Mouse (Mus musculus) forebrain, embryonic 10.5 days (tissue): ENCODE data around the gene Rnf24. TPM values are rescaled to one million over a fixed set of nuclear protein-coding genes. Genes with fewer than 3 reads are reported as not detected.

Experiments used
- DNase-seq: peaks from one replicate; pipeline ENCODE4 v3.0.0-alpha.2; 2017; ENCODE audit warnings: low spot score; ENCODE audit errors: extremely low spot score
- H3K27ac ChIP-seq: fragments of 300-500 bp; sonication (generic); 2 replicates; pipeline ENCODE4 v1.5.1; 2016; ENCODE audit warnings: mild to moderate bottlenecking
- H3K27me3 ChIP-seq: fragments of 300-500 bp; sonication (generic); 2 replicates; pipeline ENCODE4 v1.6.1; 2016; ENCODE audit warnings: mild to moderate bottlenecking; ENCODE audit not compliant: poor library complexity, severe bottlenecking
- H3K36me3 ChIP-seq: fragments of 300-500 bp; sonication (generic); replicated peaks from 2 replicates; pipeline ENCODE4 v1.6.1; 2016; ENCODE audit warnings: mild to moderate bottlenecking, moderate library complexity
- H3K4me1 ChIP-seq: fragments of 300-500 bp; sonication (generic); 2 replicates; pipeline ENCODE4 v1.6.1; 2016
- H3K4me3 ChIP-seq: fragments of 300-500 bp; sonication (generic); 2 replicates; pipeline ENCODE4 v1.5.1; 2016; ENCODE audit warnings: mild to moderate bottlenecking, moderate library complexity
- H3K9me3 ChIP-seq: fragments of 300-500 bp; sonication (generic); 2 replicates; pipeline ENCODE4 v1.6.1; 2016; ENCODE audit warnings: mild to moderate bottlenecking, moderate library complexity
- WGBS: fragments of 180-500 bp; shearing (Covaris S2); methylation state at CpG from one replicate; pipeline ENCODE4 v1.1.7; 2016; 5-methylcytosine and 5-hydroxymethylcytosine counted together
- polyA plus RNA-seq: library from polyadenylated mRNA; unstranded; fragments of >200 nt; fragmentation: Nextera tagmentation; extraction: Ambion mirVana; gene quantifications from 2 replicates; pipeline ENCODE4 v1.2.1, GENCODE M21; 2016

The Rnf24 gene
- polyA plus RNA-seq = 7.5 and 7.7 TPM in 2 replicates

GRCm38 (mm10) chr2:131352747-131353563, at the start of gene Rnf24:
Rnf24 (minus strand) TSS chr2:131352892.
- Histone ChIP-seq H3K4me1 (peaks cover 32% of the 10 kb centered on the region), H3K4me3 (peak within 1 kb of the TSS; percentile 91), H3K36me3 (no peaks in the 10 kb centered on the region), H3K27me3 (no peaks in the 10 kb centered on the region), H3K27ac (peak within 1 kb of the TSS; percentile 93), H3K9me3 (no peaks in the 10 kb centered on the region)
- WGBS = under 1% methylated on average over 54 of the region's 54 CpGs
- peak; percentile 96 for DNase-seq

- WGBS = 70% methylated on average over 8 of the region's 8 CpGs
- H3K36me3 ChIP-seq = no peaks in the 10 kb centered on the region
- no peak overlapping the region for H3K4me3 ChIP-seq
- peaks cover 13% of the 10 kb centered on the region; the same call in 1 of the 2 replicates for H3K4me1 ChIP-seq
- no peaks in the 10 kb centered on the region for H3K9me3 ChIP-seq
- no peak for DNase-seq
- no peaks in the 10 kb centered on the region for H3K27me3 ChIP-seq
- peak overlapping the region; percentile 44; the same call in 1 of the 2 replicates for H3K27ac ChIP-seq
Observed at GRCm38 (mm10) chr2:131401794-131402495, 49.3 kb upstream of the Rnf24 start.

- no peak overlapping the region for H3K27ac ChIP-seq
- WGBS = 89% methylated on average over 2 of the region's 2 CpGs
Observed at GRCm38 (mm10) chr2:131400846-131401245, 48.2 kb upstream of the Rnf24 start.

GRCm38 (mm10) chr2:131397323-131397848, 44.7 kb upstream of the Rnf24 start:
- 92% methylated on average over 5 of the region's 5 CpGs for WGBS
- no peaks in the 10 kb centered on the region for H3K36me3 ChIP-seq
- DNase-seq = no peak
- H3K27me3 ChIP-seq = no peaks in the 10 kb centered on the region
- H3K4me1 ChIP-seq = peaks cover 7% of the 10 kb centered on the region; the same call in 1 of the 2 replicates
- no peak overlapping the region for H3K27ac ChIP-seq
- H3K4me3 ChIP-seq = no peak overlapping the region
- no peaks in the 10 kb centered on the region for H3K9me3 ChIP-seq

More at GRCm38 (mm10) chr2:131400846-131401245, 48.2 kb upstream of the Rnf24 start:
- DNase-seq = no peak
- H3K36me3 ChIP-seq = no peaks in the 10 kb centered on the region
- no peak overlapping the region for H3K4me3 ChIP-seq
- H3K9me3 ChIP-seq = no peaks in the 10 kb centered on the region
- peaks cover 7% of the 10 kb centered on the region; the same call in 1 of the 2 replicates for H3K4me1 ChIP-seq
- H3K27me3 ChIP-seq = no peaks in the 10 kb centered on the region

- 88% methylated on average over 10 of the region's 10 CpGs for WGBS
- Histone ChIP-seq H3K4me1 (no peaks in the 10 kb centered on the region), H3K9me3 (no peaks in the 10 kb centered on the region), H3K36me3 (no peaks in the 10 kb centered on the region), H3K27ac (no peak overlapping the region), H3K27me3 (no peaks in the 10 kb centered on the region), H3K4me3 (no peak overlapping the region)
- DNase-seq = no peak
Observed at GRCm38 (mm10) chr2:131386350-131386962, 33.8 kb upstream of the Rnf24 start.

GRCm38 (mm10) chr2:131385176-131385575, 32.5 kb upstream of the Rnf24 start:
- Histone ChIP-seq H3K27me3 (no peaks in the 10 kb centered on the region), H3K4me1 (no peaks in the 10 kb centered on the region), H3K36me3 (no peaks in the 10 kb centered on the region), H3K4me3 (no peak overlapping the region), H3K27ac (no peak overlapping the region), H3K9me3 (no peaks in the 10 kb centered on the region)
- DNase-seq = no peak
- WGBS = 83% methylated on average over 4 of the region's 4 CpGs

GRCm38 (mm10) chr2:131379541-131379940, 26.8 kb upstream of the Rnf24 start:
- Histone ChIP-seq H3K36me3 (no peaks in the 10 kb centered on the region), H3K27ac (no peak overlapping the region), H3K9me3 (peaks cover 1% of the 10 kb centered on the region; the same call in 1 of the 2 replicates), H3K4me3 (no peak overlapping the region), H3K4me1 (no peaks in the 10 kb centered on the region), H3K27me3 (no peaks in the 10 kb centered on the region)
- 91% methylated on average over 3 of the region's 3 CpGs for WGBS
- DNase-seq = no peak

- H3K4me3 ChIP-seq = no peak overlapping the region
- no peaks in the 10 kb centered on the region for H3K4me1 ChIP-seq
- peaks cover 6% of the 10 kb centered on the region; the same call in 1 of the 2 replicates for H3K9me3 ChIP-seq
- no peak for DNase-seq
- no peaks in the 10 kb centered on the region for H3K27me3 ChIP-seq
- H3K36me3 ChIP-seq = no peaks in the 10 kb centered on the region
- H3K27ac ChIP-seq = no peak overlapping the region
- WGBS = 89% methylated on average over 5 of the region's 5 CpGs
Observed at GRCm38 (mm10) chr2:131378872-131379271, 26.2 kb upstream of the Rnf24 start.

- Histone ChIP-seq H3K4me1 (no peaks in the 10 kb centered on the region), H3K9me3 (peaks cover 8% of the 10 kb centered on the region; the same call in 1 of the 2 replicates), H3K4me3 (no peak overlapping the region), H3K27ac (no peak overlapping the region), H3K36me3 (no peaks in the 10 kb centered on the region), H3K27me3 (no peaks in the 10 kb centered on the region)
- WGBS = 75% methylated on average over 6 of the region's 6 CpGs
- DNase-seq = no peak
Observed at GRCm38 (mm10) chr2:131377055-131377454, 24.4 kb upstream of the Rnf24 start.

- DNase-seq = no peak
- Histone ChIP-seq H3K4me1 (no peaks in the 10 kb centered on the region), H3K36me3 (no peaks in the 10 kb centered on the region), H3K27ac (no peak overlapping the region), H3K27me3 (no peaks in the 10 kb centered on the region), H3K4me3 (no peak overlapping the region), H3K9me3 (peaks cover 8% of the 10 kb centered on the region; the same call in 1 of the 2 replicates)
- WGBS = 88% methylated on average over 6 of the region's 6 CpGs
Observed at GRCm38 (mm10) chr2:131373656-131374055, 21.0 kb upstream of the Rnf24 start.

GRCm38 (mm10) chr2:131372276-131372877, 19.7 kb upstream of the Rnf24 start:
- no peaks in the 10 kb centered on the region for H3K36me3 ChIP-seq
- peaks cover 8% of the 10 kb centered on the region; the same call in 1 of the 2 replicates for H3K9me3 ChIP-seq
- DNase-seq = no peak
- no peak overlapping the region for H3K4me3 ChIP-seq
- no peaks in the 10 kb centered on the region for H3K27me3 ChIP-seq
- H3K4me1 ChIP-seq = no peaks in the 10 kb centered on the region
- no peak overlapping the region for H3K27ac ChIP-seq
- 84% methylated on average over 7 of the region's 7 CpGs for WGBS

- H3K36me3 ChIP-seq = no peaks in the 10 kb centered on the region
- peaks cover 8% of the 10 kb centered on the region; the same call in 1 of the 2 replicates for H3K9me3 ChIP-seq
- H3K4me1 ChIP-seq = no peaks in the 10 kb centered on the region
- no peak overlapping the region for H3K27ac ChIP-seq
- no peak for DNase-seq
- no peak overlapping the region for H3K4me3 ChIP-seq
- no peaks in the 10 kb centered on the region for H3K27me3 ChIP-seq
- 92% methylated on average over 4 of the region's 4 CpGs for WGBS
Observed at GRCm38 (mm10) chr2:131371811-131372210, 19.1 kb upstream of the Rnf24 start.
